Mouse (Mus musculus): Measurements from ENCODE around the gene Atxn7l1.
A peak's percentile ranks its signal among the peaks of the same experiment; 100 is the strongest.
"Not testable (repeated sequence)": the region's sequence is repeated elsewhere in the genome, so short reads cannot be mapped to it uniquely, and the experiment has no call there.

Gene Atxn7l1

DNA sequence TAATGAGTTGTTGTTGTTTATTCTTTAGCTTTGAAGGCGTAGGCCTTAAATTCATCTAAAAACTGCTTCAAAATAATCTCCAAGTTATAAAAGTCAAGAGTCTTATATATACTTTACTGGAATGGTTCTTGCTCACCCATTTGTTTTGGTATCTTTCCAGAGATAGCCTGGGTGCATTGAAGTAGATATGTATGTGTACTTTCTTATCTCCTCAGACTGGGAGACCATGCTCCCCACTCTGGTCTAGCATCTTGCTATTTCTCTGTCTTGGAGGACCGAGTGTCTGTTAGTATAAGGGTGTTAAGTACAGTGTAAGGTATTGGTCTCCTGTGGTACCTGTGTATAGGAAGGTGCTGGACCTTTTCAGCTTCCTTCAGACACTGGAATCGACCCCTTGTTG is 6.4 kb downstream of the Atxn7l1 start:
- no peak for DNase-seq

DNA sequence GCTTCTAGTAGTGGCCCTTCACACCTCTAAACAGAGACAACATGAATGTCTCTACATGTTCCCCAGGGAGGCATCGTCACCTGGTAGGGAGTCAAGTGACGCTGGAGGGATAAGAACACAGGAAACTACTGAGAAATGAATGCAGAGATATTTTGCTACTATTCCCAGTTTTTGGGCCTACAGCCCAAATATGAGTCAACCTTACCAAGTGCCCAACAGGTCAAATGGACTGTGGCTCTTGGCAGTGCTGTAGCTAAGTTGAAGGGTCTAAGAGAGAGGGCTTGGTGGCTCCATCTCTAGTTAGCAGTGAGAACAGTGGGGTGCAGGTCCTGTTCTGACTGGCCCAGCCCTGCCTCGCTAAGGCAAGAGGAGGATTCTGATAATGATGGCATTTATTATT is 7.2 kb downstream of the Atxn7l1 start:
- no peak for DNase-seq

DNA sequence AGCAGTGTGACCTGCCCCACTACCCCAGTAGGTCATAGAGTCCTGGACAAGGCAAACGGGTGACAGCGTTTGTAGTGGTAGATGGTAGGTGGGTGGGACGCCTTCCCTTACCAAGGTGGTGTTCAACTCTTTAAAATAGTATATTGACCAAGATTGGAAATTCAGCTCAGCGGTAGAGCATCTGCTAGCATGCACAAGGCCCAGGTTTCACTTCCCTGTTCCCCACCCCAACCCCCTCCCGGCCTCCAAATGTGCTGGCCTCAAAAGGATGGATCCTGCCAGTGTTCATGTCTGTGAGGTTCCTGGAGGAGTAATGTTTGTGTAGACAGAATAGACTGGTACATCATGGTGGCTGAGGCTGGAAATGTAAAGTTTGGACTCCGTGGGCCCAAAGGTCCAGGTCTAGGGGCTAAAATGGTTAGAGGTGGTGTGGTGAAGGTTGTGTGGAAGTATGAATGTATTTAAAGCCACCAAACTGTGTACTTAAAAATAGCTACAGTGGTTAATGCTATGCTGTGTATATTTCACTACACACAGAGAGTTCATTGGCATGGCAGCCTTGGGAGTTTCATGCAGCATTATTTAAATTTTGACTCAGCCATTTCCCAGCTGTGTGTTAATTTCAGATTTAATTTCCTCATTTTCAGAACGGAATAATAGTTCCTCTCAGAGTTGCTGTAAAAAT is 9.0 kb downstream of the Atxn7l1 start:
- DNase-seq, result no peak

DNA sequence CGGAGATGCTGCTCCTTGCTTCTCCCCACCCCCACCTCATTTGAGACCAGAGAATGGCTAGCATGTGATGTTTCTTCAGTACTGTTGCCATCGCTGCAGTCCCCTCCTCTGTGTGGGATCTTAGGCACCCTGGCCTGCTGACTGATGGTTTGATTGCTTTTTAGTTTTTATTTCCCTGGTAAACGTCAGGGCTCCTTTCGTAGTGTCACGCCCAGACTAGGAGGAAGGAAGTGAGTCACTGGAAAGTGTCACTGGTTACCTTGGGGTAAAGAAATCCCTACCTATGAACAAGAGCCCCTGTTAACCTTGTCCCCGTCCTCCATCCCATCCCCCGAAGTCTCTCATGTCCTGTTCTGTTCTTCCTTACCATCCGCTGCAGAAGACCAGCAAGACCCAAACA is 10.8 kb downstream of the Atxn7l1 start:
- DNase-seq, result no peak

DNA sequence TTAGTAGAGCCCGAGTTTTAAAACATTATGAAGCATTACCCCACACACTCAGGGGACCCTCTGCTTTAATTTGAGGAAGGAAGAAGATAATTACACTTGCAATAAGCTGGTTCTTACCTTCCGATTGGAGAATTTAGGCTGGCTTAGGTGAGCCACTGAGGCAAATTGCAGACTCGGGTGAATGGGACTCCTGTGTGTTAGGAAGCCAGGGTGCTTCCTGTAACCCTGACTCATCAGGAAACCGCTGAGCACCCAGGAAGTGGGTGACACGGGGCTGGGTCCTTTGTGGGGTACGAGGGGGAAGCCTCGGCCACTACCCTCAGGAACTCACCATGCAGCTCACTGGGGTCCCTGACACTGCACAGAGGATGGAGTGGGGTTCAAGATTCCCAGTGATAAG is 12.9 kb downstream of the Atxn7l1 start:
- DNase-seq, result no peak

DNA sequence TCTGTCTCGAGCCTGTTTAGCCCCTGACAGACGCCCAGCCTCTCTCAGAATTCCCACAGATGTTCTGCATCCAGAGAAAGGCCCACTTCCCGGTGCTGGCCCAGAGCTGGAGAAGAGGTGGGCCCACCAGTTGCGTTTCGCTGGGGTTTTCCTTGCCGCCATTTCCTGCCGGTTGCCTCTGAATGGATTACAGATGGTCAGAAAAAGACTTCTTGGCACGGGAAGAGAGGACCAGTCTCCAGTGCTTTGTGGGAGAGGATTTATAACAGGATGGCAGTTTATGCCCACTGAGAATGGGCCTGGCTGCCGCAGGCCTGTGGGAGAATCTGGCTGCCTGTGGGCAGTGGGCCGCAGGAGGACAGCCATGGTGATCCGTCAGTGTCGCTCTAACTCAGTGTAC is 15.0 kb downstream of the Atxn7l1 start:
- DNase-seq, result peak; percentile 46

DNA sequence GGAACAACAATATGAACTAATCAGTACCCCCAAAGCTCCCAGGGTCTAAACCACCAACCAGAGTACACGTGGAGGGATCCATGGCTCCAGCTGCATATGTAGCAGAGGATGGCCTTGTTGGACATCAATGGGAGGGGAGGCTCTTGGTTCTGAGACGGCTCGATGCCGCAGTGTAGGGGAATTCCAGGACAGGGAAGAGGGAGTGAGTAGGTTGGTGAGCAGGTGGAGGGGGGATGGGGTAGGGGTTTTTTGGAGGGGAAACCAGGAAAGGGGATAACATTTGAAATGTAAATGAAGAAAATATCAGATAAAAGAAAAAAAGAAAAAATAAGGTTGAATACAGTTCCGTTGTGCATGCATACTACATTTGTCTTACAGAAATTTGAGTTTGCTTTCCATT is 16.5 kb downstream of the Atxn7l1 start:
- not testable (repeated sequence) for DNase-seq

DNA sequence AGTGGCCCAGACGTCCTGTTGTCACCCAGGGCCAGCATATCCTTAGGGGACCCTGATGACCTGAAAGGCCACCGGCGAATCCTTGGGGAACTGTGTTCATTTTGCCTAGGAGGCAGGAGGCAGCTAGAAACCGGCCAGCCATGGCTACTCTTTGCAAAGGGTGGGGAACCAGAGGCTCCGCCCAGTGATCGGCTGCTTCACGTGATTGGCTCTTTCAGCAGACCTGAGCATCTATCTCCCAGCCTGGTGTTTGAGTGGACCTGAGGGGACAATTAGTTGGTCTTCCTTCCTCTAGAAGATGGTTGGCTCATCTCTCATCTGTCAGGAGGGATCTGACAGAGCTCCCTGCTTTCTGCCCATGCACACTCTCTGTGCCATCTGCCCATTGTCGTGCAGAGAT is 19.2 kb downstream of the Atxn7l1 start:
- DNase-seq, result no peak

DNA sequence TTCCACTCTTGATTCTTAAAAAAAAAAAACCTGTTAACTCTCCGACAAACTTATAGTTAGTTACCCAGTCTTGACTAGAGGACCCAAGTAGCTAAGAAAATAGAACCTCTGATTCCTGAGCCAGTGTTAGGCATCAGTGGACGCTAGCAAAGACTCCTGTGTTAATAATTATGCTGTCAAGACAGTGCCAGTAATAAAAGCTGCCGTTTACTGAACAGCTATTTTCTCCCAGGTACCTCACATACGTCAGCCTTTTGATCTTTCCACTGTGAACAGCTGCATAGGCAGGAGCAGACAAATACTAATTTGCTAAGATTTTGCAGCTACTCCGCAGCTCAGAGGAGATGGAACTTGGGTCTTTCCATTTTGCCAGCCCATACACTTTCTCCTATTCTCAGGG is 20.1 kb downstream of the Atxn7l1 start:
- no peak for DNase-seq

DNA sequence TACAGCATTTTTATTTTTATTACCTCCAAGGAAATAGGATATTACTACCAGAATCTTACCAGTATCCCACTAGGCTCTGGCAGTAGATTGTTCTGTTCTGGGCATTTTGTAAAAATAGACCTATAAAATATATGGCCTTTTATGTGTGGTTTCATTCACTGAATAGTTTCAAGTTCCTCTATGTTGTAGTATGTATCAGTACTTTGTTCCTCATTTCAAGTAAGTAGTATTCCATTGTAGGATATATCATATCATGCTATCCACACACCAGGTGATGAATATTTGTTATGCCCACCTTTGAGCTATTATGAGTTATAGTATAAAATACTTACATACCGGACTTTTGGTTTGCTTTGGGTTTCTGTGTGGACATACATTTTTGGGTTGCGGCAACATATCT is 21.0 kb downstream of the Atxn7l1 start:
- no peak for DNase-seq

DNA sequence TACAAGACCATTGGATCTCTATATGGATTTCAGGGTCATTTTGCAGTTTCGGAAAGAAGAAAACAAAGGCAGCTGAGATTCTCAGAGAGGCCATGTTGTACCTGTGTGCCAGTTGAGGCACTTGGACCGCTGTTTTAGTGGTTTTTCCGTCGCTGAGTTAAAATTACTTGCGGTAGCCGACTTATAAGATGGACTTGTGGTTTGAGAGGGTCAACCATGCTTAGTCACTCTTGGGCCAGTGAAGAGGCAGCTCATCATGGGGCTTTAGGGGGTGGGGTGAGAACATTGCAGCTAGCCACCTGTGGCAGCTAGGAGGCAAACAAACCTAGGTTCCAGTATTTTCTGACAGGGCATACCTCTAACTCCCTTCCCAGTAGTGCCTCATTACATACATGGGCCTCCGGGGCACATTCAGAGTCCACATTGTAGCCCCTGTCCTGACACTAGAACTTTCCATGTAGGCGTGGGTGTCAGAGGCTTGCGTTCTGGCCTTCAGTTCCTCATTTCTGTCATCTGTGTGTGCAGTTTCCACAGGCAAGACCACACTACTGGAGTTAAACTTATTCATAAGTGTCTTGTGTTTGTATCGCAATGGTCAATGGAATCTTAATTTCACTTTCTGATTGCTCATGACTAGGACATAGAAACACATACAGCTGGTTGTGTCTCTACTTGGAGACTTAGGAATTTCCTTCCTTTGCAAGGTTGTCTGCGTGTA is 22.4 kb downstream of the Atxn7l1 start:
- DNase-seq, result no peak

DNA sequence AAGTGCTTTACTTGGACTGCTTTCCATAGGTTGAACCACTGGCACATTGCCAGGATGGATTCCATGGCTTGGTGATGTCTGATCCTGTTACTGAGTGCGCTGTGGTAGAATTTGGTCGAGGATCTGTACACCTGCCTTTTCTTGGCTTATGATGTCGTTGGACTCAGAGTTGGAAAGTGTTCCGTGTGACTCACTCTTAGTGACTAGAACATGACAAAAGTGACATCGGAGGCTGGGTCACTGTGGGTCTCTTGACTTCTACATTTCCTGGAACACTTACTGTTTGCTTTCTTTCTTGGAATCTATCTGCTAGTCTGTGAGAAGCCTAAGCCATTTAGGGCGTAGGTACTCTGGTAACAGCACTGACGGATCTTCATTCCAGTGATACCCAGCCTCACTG is 23.3 kb downstream of the Atxn7l1 start:
- no peak for DNase-seq

DNA sequence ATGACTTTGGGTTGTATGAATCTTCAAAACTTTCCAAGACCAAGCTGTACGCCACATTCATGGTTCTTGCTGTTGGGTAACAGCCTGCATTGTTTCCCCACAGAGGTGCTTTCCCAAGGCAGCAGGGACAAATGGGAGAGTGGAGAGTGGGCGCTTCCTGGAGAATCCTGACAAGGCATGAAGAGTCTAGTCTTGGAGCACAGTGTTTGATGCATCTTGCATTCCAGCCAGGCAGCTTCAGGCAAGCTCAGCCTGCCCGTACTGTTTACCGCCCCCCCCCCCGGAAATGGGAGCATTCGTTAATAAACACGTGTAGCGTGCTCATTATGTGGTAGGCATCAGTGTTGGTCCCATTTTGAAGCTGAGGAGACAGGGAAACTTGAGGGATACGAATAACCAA is 25.4 kb downstream of the Atxn7l1 start:
- DNase-seq, result no peak

DNA sequence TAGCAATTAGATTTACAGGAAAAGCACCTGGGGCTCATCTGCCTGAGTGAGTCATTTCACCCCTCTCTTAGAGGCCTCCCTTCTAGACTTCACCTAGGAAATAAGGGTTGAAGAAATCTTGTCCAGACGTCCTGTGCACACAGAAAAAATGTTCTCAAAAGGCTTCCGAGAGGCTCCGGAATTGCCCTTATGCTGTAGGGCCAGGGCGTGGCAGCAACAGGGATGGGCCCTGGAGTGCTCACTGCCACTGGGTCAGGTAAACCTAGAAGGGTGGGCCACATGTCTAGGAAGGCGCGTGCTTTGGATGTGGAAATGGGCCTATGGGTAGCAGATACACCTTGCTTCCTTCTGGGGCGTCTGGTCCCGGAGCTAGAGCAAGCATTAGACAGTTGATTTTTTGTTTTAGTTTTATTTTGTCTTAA is 26.2 kb downstream of the Atxn7l1 start:
- no peak for DNase-seq

DNA sequence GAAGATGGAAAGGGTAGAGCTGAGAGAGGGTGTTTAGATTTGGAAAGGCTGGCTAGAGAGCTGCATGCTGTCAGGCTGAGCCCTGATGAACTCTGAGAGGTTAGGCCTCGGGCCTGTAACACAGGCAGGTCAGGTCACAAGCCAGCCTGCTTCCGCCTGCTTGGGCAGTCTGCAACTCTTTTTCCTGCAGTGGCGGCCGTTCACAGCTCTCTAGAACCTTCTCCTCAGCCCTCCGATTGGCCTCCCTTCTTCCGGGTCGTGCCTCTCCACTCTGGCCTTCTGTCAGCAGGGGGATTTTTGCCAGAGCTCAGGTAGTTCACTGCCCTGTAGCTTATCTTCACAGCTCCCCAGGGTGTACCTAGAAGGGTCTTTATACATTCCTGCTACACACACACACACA is 26.7 kb downstream of the Atxn7l1 start:
- DNase-seq, result no peak

DNA sequence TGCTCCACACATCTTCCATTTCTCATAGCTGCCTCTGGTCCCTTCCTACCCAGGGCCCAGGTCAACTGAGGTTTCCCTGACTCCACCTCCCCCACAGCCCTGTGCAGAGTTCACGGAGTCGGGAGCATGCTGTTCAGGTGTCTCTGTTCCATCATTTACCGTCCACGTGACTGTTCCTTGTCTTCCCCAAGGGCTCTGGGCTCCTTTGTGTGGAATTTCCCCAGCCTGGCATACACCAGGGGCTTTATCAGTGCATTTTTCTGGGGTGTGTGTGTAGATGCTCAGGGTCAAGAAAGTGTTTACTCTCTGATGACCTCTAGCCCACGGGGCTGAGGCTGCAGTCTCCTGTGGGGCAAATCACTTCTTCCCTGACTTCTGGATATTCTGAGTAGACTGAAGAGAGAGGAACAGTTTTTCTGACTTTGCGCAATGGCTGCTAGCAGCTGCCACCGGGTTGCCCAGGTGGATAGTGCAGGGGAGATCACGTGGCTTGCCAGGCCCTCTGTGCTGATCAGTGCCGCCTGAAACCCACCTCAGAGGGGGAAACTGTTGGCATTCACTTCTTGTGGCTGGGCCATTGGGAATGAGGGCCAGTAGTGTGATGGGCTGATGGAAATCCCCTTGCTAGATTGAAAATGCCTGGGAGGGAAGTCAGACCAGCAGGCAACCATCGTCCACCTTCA is 27.3 kb downstream of the Atxn7l1 start:
- DNase-seq, result no peak

DNA sequence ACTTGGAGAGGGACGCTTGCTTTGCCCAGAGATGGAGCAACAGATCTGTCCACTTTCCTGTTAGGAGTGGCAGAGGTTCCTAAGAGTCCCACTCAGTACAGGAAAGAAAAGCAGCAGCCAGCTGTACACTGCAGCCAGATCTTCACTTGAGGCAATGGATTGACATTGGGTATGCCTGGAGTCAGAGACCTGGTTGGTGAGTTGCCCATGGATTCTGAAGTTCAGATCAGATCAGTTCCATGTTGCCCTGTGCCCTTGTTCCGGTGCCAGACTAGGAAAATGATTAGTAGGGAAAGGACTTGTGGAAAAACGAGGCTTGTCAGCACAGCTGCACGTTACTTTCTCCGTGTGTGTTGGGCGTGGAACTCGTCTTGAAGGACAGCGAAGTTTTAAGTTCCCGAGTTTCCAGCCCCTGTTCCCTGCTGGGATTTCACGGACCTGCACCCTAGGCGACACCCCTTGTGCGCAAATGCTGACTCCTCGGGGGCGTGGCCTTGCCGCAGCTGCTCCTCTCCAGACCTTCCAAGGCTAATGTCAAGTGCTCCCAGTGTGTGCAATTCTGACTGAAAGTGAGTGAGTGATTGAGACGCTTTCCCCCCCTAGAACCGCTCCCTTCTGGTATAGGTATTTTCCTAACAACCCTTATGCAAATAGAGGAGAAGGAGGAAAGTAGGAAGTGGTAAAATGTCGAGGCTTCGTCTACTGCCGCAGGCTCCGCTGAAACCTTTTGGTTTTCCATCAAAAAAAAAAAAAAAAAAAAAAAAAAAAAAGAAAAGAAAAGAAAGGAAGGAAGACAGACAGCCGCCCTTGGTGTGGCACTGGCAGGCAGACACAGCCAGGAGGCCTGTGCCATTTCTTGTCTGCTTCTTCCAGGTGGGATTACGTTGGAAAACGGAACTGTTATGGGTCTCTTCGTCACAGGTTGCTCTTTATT is 28.4 kb downstream of the Atxn7l1 start:
- DNase-seq, result peak; percentile 81

DNA sequence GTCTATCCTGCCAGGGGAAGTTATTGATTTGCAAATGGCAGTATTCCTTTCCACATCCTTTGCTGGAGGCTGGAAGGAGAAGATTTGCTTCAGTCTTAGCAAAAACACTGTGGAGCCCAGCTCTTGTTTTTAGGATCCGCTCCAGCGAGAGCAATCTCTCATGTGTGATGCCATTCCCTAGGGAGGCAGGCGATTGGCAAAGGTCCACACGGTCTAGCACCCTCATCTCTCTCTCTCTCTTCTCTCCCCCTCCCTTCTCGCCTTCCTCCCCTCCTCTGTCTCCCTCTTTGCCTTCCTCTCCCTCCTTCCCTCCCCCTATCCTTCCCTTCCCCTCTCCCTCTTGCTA is 29.0 kb downstream of the Atxn7l1 start:
- DNase-seq, result peak; percentile 64

DNA sequence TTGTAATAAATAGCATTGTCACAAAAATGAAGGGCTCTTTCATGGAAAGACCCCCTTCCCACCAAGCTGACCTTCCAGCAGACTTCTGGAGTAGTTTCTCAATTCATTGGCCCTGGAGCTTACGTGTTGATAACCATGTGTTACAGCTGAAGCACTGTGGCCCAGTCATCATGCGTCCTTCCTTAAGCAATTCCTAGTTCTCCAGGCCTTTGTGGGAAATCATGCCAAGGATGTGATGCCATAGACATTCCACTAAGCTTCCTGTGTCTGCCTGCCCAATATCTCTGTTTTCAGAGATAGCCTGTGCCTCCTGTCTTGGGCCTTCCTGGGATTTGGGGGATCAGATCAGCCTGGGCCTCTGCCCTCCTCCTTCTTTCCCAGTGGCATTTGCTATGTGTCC is 32.9 kb downstream of the Atxn7l1 start:
- no peak for DNase-seq

DNA sequence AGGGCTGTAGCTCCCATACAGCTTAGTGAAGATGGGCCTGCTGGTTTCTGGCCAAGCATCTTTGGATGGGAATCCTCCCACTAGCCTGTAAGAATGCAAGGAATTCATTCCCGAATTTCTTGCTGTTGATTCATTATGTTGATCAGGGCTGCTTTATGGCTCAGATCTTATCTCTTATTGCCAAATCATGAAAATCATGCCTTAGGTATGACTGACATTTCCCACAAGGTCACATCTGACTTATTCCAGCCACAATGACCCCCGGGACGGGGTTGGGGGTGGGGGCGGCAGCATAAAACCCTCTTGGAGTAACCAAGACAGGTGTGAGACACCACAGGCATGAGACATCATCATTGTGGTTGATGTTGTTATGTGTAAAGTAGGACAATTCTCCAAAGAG is 34.4 kb downstream of the Atxn7l1 start:
- no peak for DNase-seq

DNA sequence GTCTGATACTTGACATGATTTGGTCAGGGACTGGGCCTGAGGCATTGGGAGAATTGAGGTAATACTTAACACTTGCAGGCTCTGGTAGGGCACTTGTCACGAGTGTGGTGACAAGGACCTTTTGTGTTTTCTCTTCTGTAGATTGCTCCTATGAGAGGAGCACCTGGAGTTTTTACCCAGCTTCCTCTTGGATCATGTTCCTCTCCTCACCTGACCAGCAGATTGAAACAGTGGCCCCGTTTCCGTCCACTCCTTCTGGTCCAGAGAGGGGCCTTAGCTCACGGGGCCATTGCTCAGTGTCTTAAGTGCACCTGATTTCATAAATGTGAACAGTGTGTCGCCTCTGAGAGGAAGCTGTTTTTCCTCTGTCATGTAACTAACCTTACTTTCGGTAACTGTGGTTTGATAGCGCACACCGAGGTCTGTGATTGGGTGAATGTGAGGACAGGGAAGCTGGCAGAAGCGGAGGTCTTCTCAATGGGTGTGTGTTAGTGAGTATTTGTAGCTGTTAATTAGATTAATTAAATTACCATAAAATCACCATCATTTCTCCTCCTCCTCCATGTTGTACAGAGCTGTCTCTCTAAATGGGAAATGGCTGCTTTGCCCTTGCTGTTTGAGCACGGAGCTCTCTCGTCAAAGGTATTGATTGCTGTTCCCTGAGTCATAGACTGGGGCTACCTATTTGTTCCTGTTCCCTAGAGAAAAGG is 35.1 kb downstream of the Atxn7l1 start:
- no peak for DNase-seq

DNA sequence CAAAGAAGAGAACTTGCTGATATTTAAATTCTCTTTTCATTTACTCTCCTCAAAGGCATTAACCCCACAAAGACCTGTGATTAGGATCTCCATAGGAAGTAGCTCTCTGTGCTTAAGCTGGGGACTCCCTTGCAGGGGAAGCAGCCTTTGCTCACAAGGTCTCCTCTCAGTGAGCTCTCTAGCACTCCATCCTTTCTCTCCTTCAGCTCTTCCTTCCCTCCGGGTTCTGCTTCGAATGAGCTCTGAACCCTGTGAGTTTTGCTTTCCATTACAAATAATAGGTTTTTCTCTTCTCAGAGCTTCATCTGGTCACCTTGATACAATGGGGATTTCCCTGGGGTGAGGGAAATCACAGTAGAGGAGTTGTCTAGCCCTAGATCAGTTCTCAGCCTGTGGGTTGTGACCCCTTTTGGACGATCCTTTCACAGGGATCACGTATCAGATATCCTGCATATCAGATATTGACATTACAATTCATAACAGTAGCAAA is 35.7 kb downstream of the Atxn7l1 start:
- no peak for DNase-seq

All from lung, postnatal 10 days (tissue).